Mouse (Mus musculus): ENCODE data around the gene Kcnd1. TPM values are rescaled to one million over a fixed set of nuclear protein-coding genes. Genes with fewer than 3 reads are reported as not detected.

The Kcnd1 gene
- polyA plus RNA-seq, 1 experiment: 7.9 TPM

GRCm38 (mm10) chrX:7847845-7848244 lies 25.8 kb downstream of the Kcnd1 start:
- TF ChIP-seq CTCF (IDR thresholded peaks at IDR 0.05; ENCODE audit: extremely low read depth, insufficient read depth, low read length) (no peak), POLR2A (IDR thresholded peaks at IDR 0.05; ENCODE audit: extremely low read depth, insufficient read depth, low read length) (no peak)
- no peak overlapping the region for H3K4me3 ChIP-seq (ENCODE audit: insufficient read depth, low read length)
- H3K4me1 ChIP-seq (ENCODE audit: control insufficient read depth, insufficient read depth, low read length): peaks cover 2% of the 10 kb centered on the region; the same call in 1 of the 2 replicates
- no peak overlapping the region; the same call in 1 of the 2 replicates for H3K27ac ChIP-seq (ENCODE audit: insufficient read depth, low read length)

- TF ChIP-seq CTCF (IDR thresholded peaks at IDR 0.05; ENCODE audit: extremely low read depth, insufficient read depth, low read length): peak; percentile 54
- no peak for TF ChIP-seq POLR2A (IDR thresholded peaks at IDR 0.05; ENCODE audit: extremely low read depth, insufficient read depth, low read length)
- no peak overlapping the region for H3K4me3 ChIP-seq (ENCODE audit: insufficient read depth, low read length)
Measured at GRCm38 (mm10) chrX:7854578-7854977, 32.5 kb downstream of the Kcnd1 start.

GRCm38 (mm10) chrX:7859191-7859753 lies 37.2 kb downstream of the Kcnd1 start:
- TF ChIP-seq POLR2A (IDR thresholded peaks at IDR 0.05; ENCODE audit: extremely low read depth, insufficient read depth, low read length) (no peak), CTCF (IDR thresholded peaks at IDR 0.05; ENCODE audit: extremely low read depth, insufficient read depth, low read length) (no peak)
- H3K4me1 ChIP-seq (ENCODE audit: control insufficient read depth, insufficient read depth, low read length): no peaks in the 10 kb centered on the region
- no peak overlapping the region for H3K27ac ChIP-seq (ENCODE audit: insufficient read depth, low read length)
- no peak overlapping the region for H3K4me3 ChIP-seq (ENCODE audit: insufficient read depth, low read length)

More at GRCm38 (mm10) chrX:7854578-7854977, 32.5 kb downstream of the Kcnd1 start:
- Histone ChIP-seq H3K4me1 (ENCODE audit: control insufficient read depth, insufficient read depth, low read length) (no peaks in the 10 kb centered on the region), H3K27ac (ENCODE audit: insufficient read depth, low read length) (no peak overlapping the region)

- no peak for TF ChIP-seq POLR2A (IDR thresholded peaks at IDR 0.05; ENCODE audit: extremely low read depth, insufficient read depth, low read length)
- no peak for TF ChIP-seq CTCF (IDR thresholded peaks at IDR 0.05; ENCODE audit: extremely low read depth, insufficient read depth, low read length)
- no peak overlapping the region for H3K27ac ChIP-seq (ENCODE audit: insufficient read depth, low read length)
- H3K4me3 ChIP-seq (ENCODE audit: insufficient read depth, low read length): no peak overlapping the region
- H3K4me1 ChIP-seq (ENCODE audit: control insufficient read depth, insufficient read depth, low read length): no peaks in the 10 kb centered on the region
Measured at GRCm38 (mm10) chrX:7863181-7863580, 41.1 kb downstream of the Kcnd1 start.

- H3K4me1 ChIP-seq (ENCODE audit: control insufficient read depth, insufficient read depth, low read length): no peaks in the 10 kb centered on the region
- no peak overlapping the region for H3K27ac ChIP-seq (ENCODE audit: insufficient read depth, low read length)
- TF ChIP-seq POLR2A (IDR thresholded peaks at IDR 0.05; ENCODE audit: extremely low read depth, insufficient read depth, low read length) (no peak), CTCF (IDR thresholded peaks at IDR 0.05; ENCODE audit: extremely low read depth, insufficient read depth, low read length) (no peak)
- H3K4me3 ChIP-seq (ENCODE audit: insufficient read depth, low read length): no peak overlapping the region
Measured at GRCm38 (mm10) chrX:7864551-7864950, 42.5 kb downstream of the Kcnd1 start.

- TF ChIP-seq POLR2A (IDR thresholded peaks at IDR 0.05; ENCODE audit: extremely low read depth, insufficient read depth, low read length) (no peak), CTCF (IDR thresholded peaks at IDR 0.05; ENCODE audit: extremely low read depth, insufficient read depth, low read length) (no peak)
- Histone ChIP-seq H3K4me3 (ENCODE audit: insufficient read depth, low read length) (no peak overlapping the region), H3K27ac (ENCODE audit: insufficient read depth, low read length) (no peak overlapping the region), H3K4me1 (ENCODE audit: control insufficient read depth, insufficient read depth, low read length) (no peaks in the 10 kb centered on the region)
Measured at GRCm38 (mm10) chrX:7865343-7865742, 43.3 kb downstream of the Kcnd1 start.

- no peak for TF ChIP-seq CTCF (IDR thresholded peaks at IDR 0.05; ENCODE audit: extremely low read depth, insufficient read depth, low read length)
- H3K4me3 ChIP-seq (ENCODE audit: insufficient read depth, low read length): no peak overlapping the region
- no peaks in the 10 kb centered on the region for H3K4me1 ChIP-seq (ENCODE audit: control insufficient read depth, insufficient read depth, low read length)
- no peak overlapping the region for H3K27ac ChIP-seq (ENCODE audit: insufficient read depth, low read length)
Measured at GRCm38 (mm10) chrX:7865786-7866185, 43.7 kb downstream of the Kcnd1 start.

GRCm38 (mm10) chrX:7867141-7867540 lies 45.1 kb downstream of the Kcnd1 start:
- Histone ChIP-seq H3K4me1 (ENCODE audit: control insufficient read depth, insufficient read depth, low read length) (no peaks in the 10 kb centered on the region), H3K27ac (ENCODE audit: insufficient read depth, low read length) (no peak overlapping the region), H3K4me3 (ENCODE audit: insufficient read depth, low read length) (no peak overlapping the region)
- TF ChIP-seq CTCF (IDR thresholded peaks at IDR 0.05; ENCODE audit: extremely low read depth, insufficient read depth, low read length) (no peak), POLR2A (IDR thresholded peaks at IDR 0.05; ENCODE audit: extremely low read depth, insufficient read depth, low read length) (no peak)

GRCm38 (mm10) chrX:7868506-7868905 lies 46.4 kb downstream of the Kcnd1 start:
- TF ChIP-seq CTCF (IDR thresholded peaks at IDR 0.05; ENCODE audit: extremely low read depth, insufficient read depth, low read length) (no peak), POLR2A (IDR thresholded peaks at IDR 0.05; ENCODE audit: extremely low read depth, insufficient read depth, low read length) (no peak)
- Histone ChIP-seq H3K4me3 (ENCODE audit: insufficient read depth, low read length) (no peak overlapping the region), H3K4me1 (ENCODE audit: control insufficient read depth, insufficient read depth, low read length) (no peaks in the 10 kb centered on the region), H3K27ac (ENCODE audit: insufficient read depth, low read length) (no peak overlapping the region)

- TF ChIP-seq CTCF (IDR thresholded peaks at IDR 0.05; ENCODE audit: extremely low read depth, insufficient read depth, low read length) (no peak), POLR2A (IDR thresholded peaks at IDR 0.05; ENCODE audit: extremely low read depth, insufficient read depth, low read length) (no peak)
- Histone ChIP-seq H3K4me1 (ENCODE audit: control insufficient read depth, insufficient read depth, low read length) (no peaks in the 10 kb centered on the region), H3K4me3 (ENCODE audit: insufficient read depth, low read length) (no peak overlapping the region), H3K27ac (ENCODE audit: insufficient read depth, low read length) (no peak overlapping the region)
Measured at GRCm38 (mm10) chrX:7869826-7870225, 47.7 kb downstream of the Kcnd1 start.
